Comparison of ENCODE assay signal across 5 mouse cellular contexts in the genomic region with DNA sequence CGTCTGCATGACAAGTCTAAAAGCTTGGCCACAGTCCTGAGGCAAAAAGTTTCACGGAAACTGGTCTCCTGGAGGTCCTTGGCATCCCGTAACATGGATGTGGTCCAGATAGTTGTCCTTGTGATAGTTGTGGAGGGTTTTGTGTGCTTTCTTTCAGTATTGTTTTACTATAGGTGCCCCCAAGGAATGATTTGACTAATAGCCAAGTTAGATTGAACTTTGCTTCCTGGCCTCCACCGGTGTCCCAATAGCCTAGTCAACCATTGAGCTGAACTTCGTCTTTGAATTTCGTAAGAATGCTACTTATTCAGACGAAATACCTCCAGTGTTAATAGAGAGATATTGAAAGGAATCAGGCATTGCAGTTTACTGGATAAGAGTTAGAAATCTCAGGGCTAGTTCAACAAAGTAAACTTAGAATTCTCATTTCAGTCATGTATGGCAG. TPM values are rescaled to one million over a fixed set of nuclear protein-coding genes. Genes with fewer than 3 reads are reported as not detected.
"Had no signal": no experiment of that assay in that cellular context is flagged by ENCODE, and none has a peak within 500 bp of the region (broad histone marks: within the 10 kb centered on the region; RNA-seq: fewer than 3 reads in every experiment).

No protein-coding gene starts in this region.

RNA-seq across cellular contexts. Expression of gene Zfp872, which starts 37.6 kb away (rescaled TPM):
- total RNA-seq: megakaryocyte progenitor cell, adult 5-6 weeks; monocyte, adult 5-6 weeks; neutrophil, adult 5-6 weeks had no signal
- polyA plus RNA-seq: macrophage; spleen, adult 2 months had no signal

RNA-seq across cellular contexts. Expression of gene Cnn1, which starts 51.3 kb away (rescaled TPM):
- total RNA-seq: megakaryocyte progenitor cell, adult 5-6 weeks; monocyte, adult 5-6 weeks; neutrophil, adult 5-6 weeks had no signal
- polyA plus RNA-seq: macrophage had no signal
